In the genomic region with DNA sequence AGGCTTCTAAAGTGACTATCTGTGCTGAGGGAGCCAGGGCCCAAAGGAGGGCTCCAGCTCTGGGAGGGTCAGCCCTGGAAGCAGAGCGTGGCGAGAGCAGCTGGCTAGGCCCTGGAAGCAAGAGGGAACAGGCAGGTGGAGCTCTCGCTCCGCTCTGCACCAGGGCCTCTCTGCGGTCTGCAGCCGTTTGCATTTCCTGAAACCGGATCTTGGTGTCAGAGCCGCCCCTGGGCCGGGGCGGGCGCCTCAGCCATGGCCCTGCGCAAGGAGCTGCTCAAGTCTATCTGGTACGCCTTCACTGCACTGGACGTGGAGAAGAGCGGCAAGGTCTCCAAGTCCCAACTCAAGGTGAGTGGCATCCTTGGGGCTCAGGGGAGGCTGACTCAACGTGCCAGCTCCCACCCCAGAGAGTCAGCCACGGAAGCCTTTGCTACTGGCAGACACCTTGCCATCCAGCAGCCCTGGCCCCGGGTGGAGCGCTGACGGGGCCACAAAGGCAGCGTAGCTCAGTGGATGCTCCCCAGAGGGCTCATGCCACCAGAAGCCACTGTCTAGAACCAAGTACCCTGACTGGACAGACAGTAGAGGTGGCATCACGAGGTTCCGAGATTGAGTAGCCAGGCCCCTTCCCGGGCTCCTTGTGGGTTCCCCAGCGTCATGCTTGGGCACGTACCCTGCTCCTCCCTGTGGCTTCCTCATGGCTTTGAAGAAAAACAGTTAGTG, we compare ENCODE assay signal across 8 mouse cellular contexts. TPM values are rescaled to one million over a fixed set of nuclear protein-coding genes. Genes with fewer than 3 reads are reported as not detected.
A peak's percentile ranks its signal among the peaks of the same experiment; 100 is the strongest.
DNase-seq lines count a peak whose midpoint lies in the region; ATAC-seq and TF ChIP-seq lines count a peak whose summit lies in the region.

A gene (plus strand): TSS at position 188 of the 723 bp plus-strand sequence.

- peak; percentile 48 for ATAC-seq in hindbrain, postnatal 0 days
- peak; percentile 87 for ATAC-seq in limb, embryonic 15.5 days (ENCODE audit: insufficient number of reproducible peaks, low FRiP score, low TSS enrichment, low read depth)
- ATAC-seq in midbrain, embryonic 15.5 days (replicated peaks), result 0 out of 2 replicates have a peak, but pooled peaks have one; percentile 37

- no peaks in the 10 kb centered on the region for H3K27me3 ChIP-seq in hindbrain, postnatal 0 days (ENCODE audit: insufficient read depth, low read length)
- no peaks in the 10 kb centered on the region for H3K27me3 ChIP-seq in limb, embryonic 15.5 days
- H3K27me3 ChIP-seq in midbrain, embryonic 15.5 days (replicated peaks), result no peaks in the 10 kb centered on the region

- H3K36me3 ChIP-seq in hindbrain, postnatal 0 days (ENCODE audit: insufficient read depth, low read length), result peaks cover 5% of the 10 kb centered on the region
- peaks cover 28% of the 10 kb centered on the region for H3K36me3 ChIP-seq in limb, embryonic 15.5 days
- peaks cover 4% of the 10 kb centered on the region; the same call in 1 of the 2 replicates for H3K36me3 ChIP-seq in midbrain, embryonic 15.5 days (replicated peaks)

- peak within 1 kb of the TSS; percentile 33 for H3K9ac ChIP-seq in hindbrain, postnatal 0 days (replicated peaks; ENCODE audit: low read length)
- peak within 1 kb of the TSS; percentile 60 for H3K9ac ChIP-seq in limb, embryonic 15.5 days
- no peak within 1 kb of the TSS for H3K9ac ChIP-seq in midbrain, embryonic 15.5 days

- H3K9me3 ChIP-seq in hindbrain, postnatal 0 days (ENCODE audit: low read length), result no peaks in the 10 kb centered on the region
- H3K9me3 ChIP-seq in limb, embryonic 15.5 days, result no peaks in the 10 kb centered on the region
- H3K9me3 ChIP-seq in midbrain, embryonic 15.5 days, result no peaks in the 10 kb centered on the region

- peak within 1 kb of the TSS; percentile 74 for H3K27ac ChIP-seq in hindbrain, postnatal 0 days
- peak within 1 kb of the TSS; percentile 89 for H3K27ac ChIP-seq in limb, embryonic 15.5 days
- H3K27ac ChIP-seq in midbrain, embryonic 15.5 days, result no peak within 1 kb of the TSS

- intact Hi-C loops in gastrocnemius, postnatal 14 days (cut with DNase I; ENCODE audit: low total_unique reads), result no loop called here

- TF ChIP-seq CTCF in hindbrain, postnatal 0 days (IDR thresholded peaks at IDR 0.05; ENCODE audit: low read depth), result peak; percentile 62

- H3K4me1 ChIP-seq in hindbrain, postnatal 0 days (ENCODE audit: insufficient read depth, low read length), result no peaks in the 10 kb centered on the region
- peaks cover 33% of the 10 kb centered on the region for H3K4me1 ChIP-seq in limb, embryonic 15.5 days
- no peaks in the 10 kb centered on the region; the same call in 1 of the 2 replicates for H3K4me1 ChIP-seq in midbrain, embryonic 15.5 days

- H3K4me2 ChIP-seq in hindbrain, postnatal 0 days (ENCODE audit: low read depth, low read length), result peak within 1 kb of the TSS; percentile 41
- H3K4me2 ChIP-seq in limb, embryonic 15.5 days, result peak within 1 kb of the TSS; percentile 74
- H3K4me2 ChIP-seq in midbrain, embryonic 15.5 days, result peak within 1 kb of the TSS; percentile 29

- 25% methylated on average over 25 of the region's 26 CpGs for WGBS in hindbrain, postnatal 0 days
- WGBS in limb, embryonic 15.5 days, result 10% methylated on average over 26 of the region's 26 CpGs
- 24% methylated on average over 26 of the region's 26 CpGs for WGBS in midbrain, embryonic 15.5 days

- DNase-seq in cerebellum, adult 18-20 months, result peak; percentile 23 to 33
- no peak for DNase-seq in cerebellum, adult 9-11 months
- DNase-seq in c-Kit-positive CD71-positive TER-119-positive erythroid progenitor cells, embryonic 14.5 days (ENCODE audit: low spot score), result peak; percentile 52
- DNase-seq in gastrocnemius, postnatal 14 days, result peak; percentile 86
- DNase-seq in hindbrain, postnatal 0 days (ENCODE audit: low spot score), result peak; percentile 70
- DNase-seq in spleen, postnatal 14 days (ENCODE audit: low spot score in 2 of 2), result peak; percentile 64 to 66

- H3K4me3 ChIP-seq in hindbrain, postnatal 0 days (ENCODE audit: low read length), result peak within 1 kb of the TSS; percentile 15; the same call in 1 of the 2 replicates
- peak within 1 kb of the TSS; percentile 49 for H3K4me3 ChIP-seq in limb, embryonic 15.5 days
- peak within 1 kb of the TSS; percentile 15; the same call in 1 of the 2 replicates for H3K4me3 ChIP-seq in midbrain, embryonic 15.5 days

RNA-seq across cellular contexts. Expression of the gene that starts here (rescaled TPM):
- total RNA-seq in gastrocnemius, postnatal 14 days (2021), result 1 to 10 TPM; 2.2 to 2.7 TPM
- 5.4 and 13.0 TPM in 2 replicates for total RNA-seq in hindbrain, postnatal 0 days (2014; rRNA removed)
- 7.8 and 9.9 TPM in 2 replicates for polyA plus RNA-seq in hindbrain, postnatal 0 days (2015; fragmentation: Nextera tagmentation; extraction: Ambion mirVana)
- polyA plus RNA-seq in limb, embryonic 15.5 days (2015; fragmentation: Nextera tagmentation; extraction: Ambion mirVana), result 19.2 and 20.5 TPM in 2 replicates
- polyA plus RNA-seq in midbrain, embryonic 15.5 days (2015; fragmentation: Nextera tagmentation; extraction: Ambion mirVana), result 5.3 and 7.3 TPM in 2 replicates

Comparison
In these comparisons a context has a peak if more than half of its experiments do, and no peak if none do; other contexts are left out.
1. ATAC-seq: peak in every context shown above with its lines; median percentile 87 in limb, embryonic 15.5 days; 48 in hindbrain, postnatal 0 days; 37 in midbrain, embryonic 15.5 days.